Mouse (Mus musculus) MEL (cell line): Measurements from ENCODE around the gene Camta1. TPM values are rescaled to one million over a fixed set of nuclear protein-coding genes. Genes with fewer than 3 reads are reported as not detected.
A peak's percentile ranks its signal among the peaks of the same experiment; 100 is the strongest.

Experiments used
- DNase-seq: peaks from one replicate; pipeline ENCODE4 v3.0.0; 2011; ENCODE audit warnings: low read depth, low spot score
- H3K27ac ChIP-seq: 2 replicates; pipeline ENCODE4 v1.5.1; 2012; ENCODE audit warnings: low read depth, mild to moderate bottlenecking, control low read depth, low read length, moderate library complexity; ENCODE audit not compliant: control insufficient read depth
- H3K27me3 ChIP-seq, 2 experiments: fragments of 150-350 bp in 1 of 2; sonication (generic) in 1 of 2; 2 replicates each; pipeline ENCODE4 v1.6.1; 2012; ENCODE audit warnings: low read length in 2 of 2, mild to moderate bottlenecking in 2 of 2, improper control_type of control experiment in 1 of 2, moderate library complexity in 1 of 2; ENCODE audit not compliant: insufficient read depth in 2 of 2, control insufficient read depth in 1 of 2
- H3K36me3 ChIP-seq, 2 experiments: 2 replicates each; pipeline ENCODE4 v1.6.1; 2012 to 2014; ENCODE audit warnings: low read length in 2 of 2, improper control_type of control experiment in 1 of 2, inconsistent platforms in 1 of 2, mild to moderate bottlenecking in 1 of 2; ENCODE audit not compliant: insufficient read depth in 2 of 2, control insufficient read depth in 1 of 2
- H3K4me1 ChIP-seq, 2 experiments: fragments of 150-350 bp in 1 of 2; sonication (generic) in 1 of 2; 2 replicates each; pipeline ENCODE4 v1.6.1; 2012; ENCODE audit warnings: low read length in 2 of 2, improper control_type of control experiment in 1 of 2, mild to moderate bottlenecking in 1 of 2; ENCODE audit not compliant: insufficient read depth in 2 of 2, control insufficient read depth in 1 of 2
- H3K4me3 ChIP-seq, 2 experiments: fragments of 150-350 bp in 1 of 2; sonication (generic) in 1 of 2; 2 replicates each; pipeline ENCODE4 v1.5.1; 2012; ENCODE audit warnings: low read depth in 2 of 2, low read length in 2 of 2, mild to moderate bottlenecking in 2 of 2, moderate library complexity in 2 of 2, control low read depth in 1 of 2, improper control_type of control experiment in 1 of 2; ENCODE audit not compliant: control insufficient read depth in 1 of 2, insufficient read depth in 1 of 2
- H3K79me2 ChIP-seq: 2 replicates; pipeline ENCODE4 v1.6.1; 2012; ENCODE audit warnings: mild to moderate bottlenecking, low read length, moderate library complexity; ENCODE audit not compliant: control insufficient read depth, poor library complexity, insufficient read depth
- H3K9ac ChIP-seq: 2 replicates; pipeline ENCODE4 v1.6.1; 2012; ENCODE audit warnings: low read depth, mild to moderate bottlenecking, control low read depth, low read length, moderate library complexity; ENCODE audit not compliant: control insufficient read depth, poor library complexity, severe bottlenecking
- H3K9me3 ChIP-seq: fragments of 150-350 bp; sonication (generic); replicated peaks from 2 replicates; pipeline ENCODE4 v1.6.1; 2012; ENCODE audit warnings: mild to moderate bottlenecking, low read length, improper control_type of control experiment, moderate library complexity; ENCODE audit not compliant: insufficient read depth
- CHD1 ChIP-seq: IDR thresholded peaks from 2 replicates; pipeline ENCODE4 v1.6.1; 2012; ENCODE audit warnings: low read depth, mild to moderate bottlenecking, inconsistent platforms, low read length, improper control_type of control experiment
- CTCF ChIP-seq, 3 experiments: IDR thresholded peaks in 2 of 3; conservative IDR thresholded peaks in 1 of 3; 2 replicates each; pipeline ENCODE4 v1.5.1; 2011 to 2012; ENCODE audit warnings: low read length in 3 of 3, low read depth in 2 of 3, mild to moderate bottlenecking in 2 of 3, improper control_type of control experiment in 1 of 3, inconsistent platforms in 1 of 3, mixed read lengths in 1 of 3, moderate library complexity in 1 of 3; ENCODE audit not compliant: control insufficient read depth in 1 of 3, insufficient read depth in 1 of 3, poor library complexity in 1 of 3, severe bottlenecking in 1 of 3
- E2F4 ChIP-seq: IDR thresholded peaks from 2 replicates; pipeline ENCODE4 v1.6.1; 2011; ENCODE audit warnings: low read depth, low read length, improper control_type of control experiment, borderline replicate concordance
- ETS1 ChIP-seq: IDR thresholded peaks from 2 replicates; pipeline ENCODE4 v1.6.1; 2012; ENCODE audit warnings: low read depth, mild to moderate bottlenecking, inconsistent platforms, low read length, improper control_type of control experiment, moderate library complexity
- GABPA ChIP-seq: IDR thresholded peaks from 2 replicates; pipeline ENCODE4 v1.6.1; 2012; ENCODE audit warnings: low read depth, mild to moderate bottlenecking, inconsistent platforms, low read length, improper control_type of control experiment, moderate library complexity
- GATA1 ChIP-seq: IDR thresholded peaks from 2 replicates; pipeline ENCODE4 v1.6.1; 2011; ENCODE audit warnings: low read depth, low read length, improper control_type of control experiment
- HCFC1 ChIP-seq: IDR thresholded peaks from 2 replicates; pipeline ENCODE4 v1.6.1; 2012; ENCODE audit warnings: low read depth, mild to moderate bottlenecking, inconsistent platforms, low read length, improper control_type of control experiment, moderate library complexity
- JUND ChIP-seq: IDR thresholded peaks from 2 replicates; pipeline ENCODE4 v1.6.1; 2011; ENCODE audit warnings: low read depth, mild to moderate bottlenecking, improper control_type of control experiment, low read length
- KAT2A ChIP-seq: conservative IDR thresholded peaks from 2 replicates; pipeline ENCODE4 v1.6.1; 2012; ENCODE audit warnings: low read depth, low read length, improper control_type of control experiment, inconsistent platforms
- MAFK ChIP-seq: IDR thresholded peaks from 2 replicates; pipeline ENCODE4 v1.6.1; 2011; ENCODE audit warnings: low read depth, mild to moderate bottlenecking, low read length, improper control_type of control experiment, borderline replicate concordance
- MYC ChIP-seq: IDR thresholded peaks from 2 replicates; pipeline ENCODE4 v1.6.1; 2011; ENCODE audit warnings: low read depth, mild to moderate bottlenecking, low read length, improper control_type of control experiment, moderate library complexity
- POLR2A ChIP-seq, 2 experiments: IDR thresholded peaks; 2 replicates each; pipeline ENCODE4 v1.6.1; 2011 to 2012; ENCODE audit warnings: low read length in 2 of 2, mild to moderate bottlenecking in 2 of 2, control low read depth in 1 of 2, improper control_type of control experiment in 1 of 2, low read depth in 1 of 2, moderate library complexity in 1 of 2; ENCODE audit not compliant: control insufficient read depth in 1 of 2, insufficient read depth in 1 of 2, poor library complexity in 1 of 2
- POLR2AphosphoS2 ChIP-seq: IDR thresholded peaks from 2 replicates; pipeline ENCODE4 v1.6.1; 2011; ENCODE audit warnings: low read length, improper control_type of control experiment
- RAD21 ChIP-seq: IDR thresholded peaks from 2 replicates; pipeline ENCODE4 v1.6.1; 2011; ENCODE audit warnings: mild to moderate bottlenecking, low read depth, low read length, improper control_type of control experiment
- RCOR1 ChIP-seq: IDR thresholded peaks from 2 replicates; pipeline ENCODE4 v1.6.1; 2012; ENCODE audit warnings: low read depth, mild to moderate bottlenecking, inconsistent platforms, low read length, improper control_type of control experiment
- SMC3 ChIP-seq: IDR thresholded peaks from 2 replicates; pipeline ENCODE4 v1.6.1; 2011; ENCODE audit warnings: low read depth, low read length, improper control_type of control experiment
- TAL1 ChIP-seq: IDR thresholded peaks from 2 replicates; pipeline ENCODE4 v1.6.1; 2012; ENCODE audit warnings: mild to moderate bottlenecking, inconsistent platforms, low read length, moderate library complexity, mixed read lengths
- TBP ChIP-seq: IDR thresholded peaks from 2 replicates; pipeline ENCODE4 v1.8.0; 2011; ENCODE audit warnings: low read depth, low read length, improper control_type of control experiment
- TCF12 ChIP-seq: IDR thresholded peaks from 2 replicates; pipeline ENCODE4 v1.6.1; 2014; ENCODE audit warnings: low read depth, mild to moderate bottlenecking, inconsistent platforms, low read length, improper control_type of control experiment, moderate library complexity
- ZC3H11A ChIP-seq: IDR thresholded peaks from 2 replicates; pipeline ENCODE4 v1.6.1; 2012; ENCODE audit warnings: low read depth, mild to moderate bottlenecking, inconsistent platforms, low read length, improper control_type of control experiment
- ZKSCAN1 ChIP-seq: IDR thresholded peaks from 2 replicates; pipeline ENCODE4 v1.6.1; 2012; ENCODE audit warnings: low read depth, mild to moderate bottlenecking, inconsistent platforms, low read length, improper control_type of control experiment, moderate library complexity
- ZNF384 ChIP-seq: IDR thresholded peaks from 2 replicates; pipeline ENCODE4 v1.6.1; 2012; ENCODE audit warnings: low read depth, mild to moderate bottlenecking, inconsistent platforms, low read length, improper control_type of control experiment
- polyA plus RNA-seq, 2 experiments: library from polyadenylated mRNA; stranded (reverse) in 1 of 2; unstranded in 1 of 2; fragments of >175 nt in 1 of 2; fragments of >200 nt in 1 of 2; gene quantifications; 2 replicates each; pipeline versions ENCODE4 v1.2.1 to v1.2.4; 2012; ENCODE audit warnings: low replicate concordance in 2 of 2, low read depth in 1 of 2; ENCODE audit not compliant: insufficient read length in 2 of 2, insufficient read depth in 1 of 2, missing spikeins in 1 of 2
- total RNA-seq: library from RNA; depleted of rRNA; stranded (reverse); fragments of 300-350 nt; gene quantifications from 2 replicates; pipeline ENCODE4 v1.2.3, GENCODE M21; 2012

The Camta1 gene
- total and polyA plus RNA-seq, 3 experiments = 28.2 to 87.5 TPM; not detected in 1

DNA sequence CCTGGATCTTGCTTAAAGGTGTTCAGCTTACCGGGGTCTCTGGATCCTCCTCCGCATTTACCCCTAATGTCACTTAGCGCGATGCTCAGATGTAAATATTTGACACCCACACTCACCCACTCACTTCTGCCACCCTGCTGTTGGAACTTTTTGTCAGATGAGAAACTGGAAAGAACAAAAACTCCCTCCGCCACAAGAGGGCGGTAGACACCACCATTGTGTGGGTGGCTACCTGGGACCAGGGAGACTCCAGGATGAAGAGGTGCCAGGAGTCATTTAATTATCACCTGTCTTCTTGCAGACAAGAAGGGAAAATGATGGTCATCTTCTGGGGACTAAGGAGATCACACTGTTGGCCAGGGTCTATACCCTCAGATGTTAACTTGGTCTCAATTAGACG, 895.1 kb downstream of the Camta1 start:
- TF ChIP-seq POLR2A (IDR thresholded peaks at IDR 0.05; ENCODE audit: control insufficient read depth in 1 of 2, insufficient read depth in 1 of 2, low read depth in 1 of 2, low read length in 2 of 2, poor library complexity in 1 of 2) (no peak), CTCF (IDR thresholded peaks at IDR 0.05 in 2 of 3, conservative IDR thresholded peaks at IDR 0.05 in 1 of 3; ENCODE audit: control insufficient read depth in 1 of 3, insufficient read depth in 1 of 3, low read depth in 2 of 3, low read length in 3 of 3, poor library complexity in 1 of 3, severe bottlenecking in 1 of 3) (peak; percentile 66 to 82 (median 73)), SMC3 (peak; percentile 19; the same call in 1 of the 2 replicates), RAD21 (peak; percentile 46)
- Histone ChIP-seq H3K27me3 (no peaks in the 10 kb centered on the region), H3K9ac (no peak overlapping the region), H3K4me3 (no peak overlapping the region), H3K9me3 (no peaks in the 10 kb centered on the region), H3K36me3 (no peaks in the 10 kb centered on the region), H3K4me1 (no peaks in the 10 kb centered on the region), H3K27ac (no peak overlapping the region), H3K79me2 (no peaks in the 10 kb centered on the region)
- peak; percentile 64 for DNase-seq

DNA sequence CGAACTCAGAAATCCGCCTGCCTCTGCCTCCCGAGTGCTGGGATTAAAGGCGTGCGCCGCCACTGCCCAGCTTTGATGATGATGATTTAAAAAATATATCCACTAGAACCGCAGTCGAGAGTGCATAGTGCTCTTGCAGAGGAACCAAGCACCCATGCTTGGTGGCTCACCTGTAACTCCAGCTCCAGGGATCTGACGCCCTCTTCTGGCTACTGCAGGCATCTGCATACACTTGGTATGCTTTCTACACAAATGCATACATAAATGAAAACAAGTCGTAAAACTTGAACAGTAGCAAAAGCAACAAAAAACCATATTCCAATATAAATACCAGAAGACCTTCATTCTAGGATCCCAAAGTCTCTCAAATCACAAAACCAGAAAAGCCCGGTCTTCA, 896.1 kb downstream of the Camta1 start:
- H3K79me2 ChIP-seq = no peaks in the 10 kb centered on the region
- peak; percentile 20 for DNase-seq
- no peak overlapping the region for H3K4me3 ChIP-seq
- no peaks in the 10 kb centered on the region for H3K4me1 ChIP-seq
- H3K9me3 ChIP-seq = no peaks in the 10 kb centered on the region
- no peak overlapping the region for H3K9ac ChIP-seq
- H3K27ac ChIP-seq = no peak overlapping the region
- TF ChIP-seq ETS1 (no peak), HCFC1 (no peak), CTCF (IDR thresholded peaks at IDR 0.05 in 2 of 3, conservative IDR thresholded peaks at IDR 0.05 in 1 of 3; ENCODE audit: control insufficient read depth in 1 of 3, insufficient read depth in 1 of 3, low read depth in 2 of 3, low read length in 3 of 3, poor library complexity in 1 of 3, severe bottlenecking in 1 of 3) (peak in 2 of 3 experiments; percentile 44 to 47; a peak in 5 of 6 replicates), RCOR1 (no peak), SMC3 (no peak), MYC (no peak; the same call in 1 of the 2 replicates), POLR2AphosphoS2 (no peak)
- H3K27me3 ChIP-seq = no peaks in the 10 kb centered on the region; a peak in 1 of 4 replicates
- no peaks in the 10 kb centered on the region for H3K36me3 ChIP-seq

- H3K27ac ChIP-seq = 0 out of 2 replicates have a peak overlapping the region, but pooled peaks have one; percentile 15
- H3K79me2 ChIP-seq = no peaks in the 10 kb centered on the region
- peak overlapping the region; percentile 55 for H3K9ac ChIP-seq
- peak; percentile 90 for DNase-seq
- peak overlapping the region; percentile 55 to 67 for H3K4me3 ChIP-seq
- H3K36me3 ChIP-seq = no peaks in the 10 kb centered on the region
- H3K4me1 ChIP-seq = no peaks in the 10 kb centered on the region
- H3K9me3 ChIP-seq = no peaks in the 10 kb centered on the region
- no peaks in the 10 kb centered on the region; a peak in 1 of 4 replicates for H3K27me3 ChIP-seq
- no peak for TF ChIP-seq GABPA
- no peak for TF ChIP-seq ZNF384
- TF ChIP-seq TCF12 = 0 out of 2 replicates have a peak, but pooled peaks have one; percentile 26
- TF ChIP-seq KAT2A = no peak
- TF ChIP-seq JUND = no peak
- peak; percentile 32; the same call in 1 of the 2 replicates for TF ChIP-seq ZC3H11A
- TF ChIP-seq GATA1 = no peak
- peak; percentile 77 to 83 (median 80) for TF ChIP-seq CTCF (IDR thresholded peaks at IDR 0.05 in 2 of 3, conservative IDR thresholded peaks at IDR 0.05 in 1 of 3; ENCODE audit: control insufficient read depth in 1 of 3, insufficient read depth in 1 of 3, low read depth in 2 of 3, low read length in 3 of 3, poor library complexity in 1 of 3, severe bottlenecking in 1 of 3)
- no peak for TF ChIP-seq HCFC1
- peak; percentile 68 for TF ChIP-seq RAD21
- TF ChIP-seq ZKSCAN1 = no peak
- TF ChIP-seq CHD1 = no peak
- TF ChIP-seq E2F4 = no peak
- no peak for TF ChIP-seq ETS1
- 0 out of 2 replicates have a peak, but pooled peaks have one; percentile 32 for TF ChIP-seq TBP
- no peak for TF ChIP-seq MAFK
- no peak for TF ChIP-seq TAL1
- no peak for TF ChIP-seq POLR2AphosphoS2
- TF ChIP-seq MYC = peak; percentile 64
These were observed 896.8 kb downstream of the Camta1 start for GRCm38 (mm10) chr4:150964635-150965554.
